Mouse (Mus musculus) limb, embryonic 11.5 days (tissue): ENCODE results near the gene Prkd1. TPM values are rescaled to one million over a fixed set of nuclear protein-coding genes. Genes with fewer than 3 reads are reported as not detected.

Experiments used
- ATAC-seq: fragments of 200-750 bp; cut with Nextera tagmentation; 2 replicates; pipeline ENCODE4 v1.8.0; 2017; ENCODE audit warnings: low read depth; ENCODE audit not compliant: insufficient number of reproducible peaks, low FRiP score, low TSS enrichment
- DNase-seq: peaks from one replicate; pipeline ENCODE4 v3.0.0-alpha.2; 2015; ENCODE audit warnings: low spot score
- H3K27ac ChIP-seq: fragments of 300-500 bp; sonication (generic); replicated peaks from 2 replicates; pipeline ENCODE4 v1.5.1; 2014; ENCODE audit warnings: low read depth, mild to moderate bottlenecking, low read length
- H3K27me3 ChIP-seq: fragments of 300-500 bp; sonication (generic); 2 replicates; pipeline ENCODE4 v1.6.1; 2014; ENCODE audit warnings: mild to moderate bottlenecking, low read length, mixed read lengths; ENCODE audit not compliant: control insufficient read depth, insufficient read depth
- H3K36me3 ChIP-seq: fragments of 300-500 bp; sonication (generic); 2 replicates; pipeline ENCODE4 v1.6.1; 2014; ENCODE audit warnings: mild to moderate bottlenecking, low read length, moderate library complexity, mixed read lengths; ENCODE audit not compliant: control insufficient read depth, insufficient read depth
- H3K4me1 ChIP-seq: fragments of 300-500 bp; sonication (generic); 2 replicates; pipeline ENCODE4 v1.6.1; 2014; ENCODE audit warnings: low read length, mixed read lengths; ENCODE audit not compliant: control insufficient read depth, insufficient read depth
- H3K4me2 ChIP-seq: fragments of 300-500 bp; sonication (generic); 2 replicates; pipeline ENCODE4 v1.6.1; 2014; ENCODE audit warnings: low read depth, mild to moderate bottlenecking, moderate library complexity; ENCODE audit not compliant: severe bottlenecking
- H3K4me3 ChIP-seq: fragments of 300-500 bp; sonication (generic); 2 replicates; pipeline ENCODE4 v1.5.1; 2014; ENCODE audit warnings: low read depth, low read length
- H3K9ac ChIP-seq: fragments of 300-500 bp; sonication (generic); 2 replicates; pipeline ENCODE4 v1.6.1; 2014; ENCODE audit warnings: mild to moderate bottlenecking, low read length
- H3K9me3 ChIP-seq: fragments of 300-500 bp; sonication (generic); 2 replicates; pipeline ENCODE4 v1.6.1; 2016; ENCODE audit warnings: low read length; ENCODE audit not compliant: control insufficient read depth
- WGBS: fragments of 180-500 bp; shearing (Covaris S2); extraction: QIAGEN DNeasy Blood & Tissue Kit; methylation state at CpG from one replicate; pipeline ENCODE4 v1.1.7; 2014; 5-methylcytosine and 5-hydroxymethylcytosine counted together
- polyA plus RNA-seq: library from polyadenylated mRNA; unstranded; fragments of >200 nt; fragmentation: Nextera tagmentation; extraction: Ambion mirVana; gene quantifications from 2 replicates; pipeline ENCODE4 v1.2.1, GENCODE M21; 2014

Gene Prkd1
- polyA plus RNA-seq, 1 experiment from 2014 or later: 5.8 TPM

- H3K27me3 ChIP-seq: no peaks in the 10 kb centered on the region
- no peaks in the 10 kb centered on the region for H3K4me1 ChIP-seq
- no peaks in the 10 kb centered on the region for H3K9me3 ChIP-seq
- ATAC-seq (no peak), DNase-seq (no peak)
- H3K27ac ChIP-seq: no peak overlapping the region
- no peak overlapping the region for H3K9ac ChIP-seq
- H3K4me2 ChIP-seq: no peak overlapping the region
- no peaks in the 10 kb centered on the region for H3K36me3 ChIP-seq
- WGBS: 59% methylated on average over 3 of the region's 3 CpGs
- H3K4me3 ChIP-seq: no peak overlapping the region
Observed at GRCm38 (mm10) chr12:50292834-50293233, 356.1 kb downstream of the Prkd1 start.
